Mouse (Mus musculus): ENCODE measurements around the gene Tcf23. TPM values are rescaled to one million over a fixed set of nuclear protein-coding genes. Genes with fewer than 3 reads are reported as not detected.

The Tcf23 gene
- total and polyA plus RNA-seq, 3 experiments: not detected

DNA sequence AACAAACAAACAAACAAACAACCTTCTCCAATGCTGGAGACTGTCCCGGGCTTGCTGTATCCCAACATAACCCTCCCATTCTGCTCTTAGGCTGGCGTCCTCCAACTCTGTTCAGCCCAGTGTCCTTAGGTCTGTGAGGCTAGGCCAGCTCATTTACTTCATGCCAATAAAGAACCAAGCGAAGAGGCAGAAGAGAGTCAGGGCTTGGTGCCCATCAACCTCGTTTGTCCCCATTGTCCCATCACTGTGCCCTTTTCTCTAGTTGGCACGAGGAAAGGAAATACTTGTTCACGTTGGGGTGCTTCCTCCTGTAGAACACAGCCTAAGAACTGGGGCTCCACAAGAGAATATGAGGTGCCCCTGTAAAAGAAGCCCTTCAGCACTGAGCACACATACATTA lies 16.8 kb upstream of the Tcf23 start:
- H3K4me1 ChIP-seq (ENCODE audit: control insufficient read depth in 1 of 2, insufficient read depth in 2 of 2): peaks cover 2 to 24% of the 10 kb centered on the region in 2 experiments; a peak in 3 of 4 replicates
- H3K4me3 ChIP-seq (replicated peaks in 1 of 3; ENCODE audit: low read depth in 2 of 3, low read length in 2 of 3, poor library complexity in 1 of 3): no peak overlapping the region
- TF ChIP-seq UBTF (IDR thresholded peaks at IDR 0.05; ENCODE audit: low read depth, low read length) (no peak), MYC (IDR thresholded peaks at IDR 0.05; ENCODE audit: low read depth, low read length) (no peak), JUND (conservative IDR thresholded peaks at IDR 0.05; ENCODE audit: low read depth, low read length) (no peak), NRF1 (IDR thresholded peaks at IDR 0.05; ENCODE audit: low read depth, low read length) (no peak)
- H3K79me2 ChIP-seq (replicated peaks; ENCODE audit: control insufficient read depth, extremely low read depth, insufficient read depth, poor library complexity, severe bottlenecking): no peaks in the 10 kb centered on the region
- dilution Hi-C loops (cut with MboI; ENCODE audit: extremely low pct_ligation_motif_present, extremely low pct_unique_long_range_greater_than_20kb, low sequenced_read_pairs): no loop called here
- no peak for DNase-seq (ENCODE audit: extremely low read depth)
- in situ Hi-C loops (cut with MboI; ENCODE audit: low pct_ligation_motif_present, low pct_unique_long_range_greater_than_20kb, low sequenced_read_pairs): no loop called here
- H3K27me3 ChIP-seq (replicated peaks): peaks cover 10% of the 10 kb centered on the region
- no peak overlapping the region for H3K4me2 ChIP-seq (ENCODE audit: insufficient read depth, low read depth, poor library complexity, severe bottlenecking)
- no peak overlapping the region for H3K27ac ChIP-seq (ENCODE audit: insufficient read depth, low read depth)
- peaks cover 38 to 47% of the 10 kb centered on the region in 2 experiments for H3K36me3 ChIP-seq (replicated peaks in 1 of 2; ENCODE audit: control insufficient read depth in 1 of 2, insufficient read depth in 1 of 2, low read length in 1 of 2)
- H3K9me3 ChIP-seq (replicated peaks; ENCODE audit: low read length): no peaks in the 10 kb centered on the region
- no peak overlapping the region for H3K9ac ChIP-seq (ENCODE audit: insufficient read depth, low read depth)

DNA sequence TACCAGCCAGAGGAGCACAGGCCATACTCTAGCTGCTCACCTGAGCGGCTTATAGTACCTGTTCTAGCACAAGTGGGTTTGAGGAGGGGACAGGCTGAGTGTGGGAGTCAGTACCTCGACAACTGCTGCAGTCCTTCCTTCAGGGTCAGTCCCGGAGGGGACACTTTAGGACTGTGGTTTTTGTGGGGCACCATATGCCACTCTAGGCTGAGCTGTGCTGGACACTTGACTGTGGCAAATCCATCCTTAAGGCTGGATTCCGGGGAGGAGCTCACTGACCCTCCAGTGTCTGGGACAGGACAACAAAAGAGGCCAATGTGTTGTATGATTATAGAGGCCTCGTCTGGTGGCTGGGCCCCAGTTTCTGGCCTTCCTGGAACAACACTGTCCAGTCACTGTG lies 15.9 kb upstream of the Tcf23 start:
- H3K79me2 ChIP-seq (replicated peaks; ENCODE audit: control insufficient read depth, extremely low read depth, insufficient read depth, poor library complexity, severe bottlenecking): no peaks in the 10 kb centered on the region
- H3K4me3 ChIP-seq (replicated peaks in 1 of 3; ENCODE audit: low read depth in 2 of 3, low read length in 2 of 3, poor library complexity in 1 of 3): no peak overlapping the region
- TF ChIP-seq MAX (IDR thresholded peaks at IDR 0.05; ENCODE audit: low read length) (no peak), POLR2AphosphoS2 (IDR thresholded peaks at IDR 0.05; ENCODE audit: low read depth, low read length) (no peak), MAZ (IDR thresholded peaks at IDR 0.05; ENCODE audit: low read depth, low read length) (no peak), MXI1 (IDR thresholded peaks at IDR 0.05; ENCODE audit: low read depth, low read length) (no peak), SMC3 (IDR thresholded peaks at IDR 0.05; ENCODE audit: low read depth, low read length) (no peak), CTCF (conservative IDR thresholded peaks at IDR 0.05 in 1 of 2, IDR thresholded peaks at IDR 0.05 in 1 of 2; ENCODE audit: low read depth in 2 of 2, low read length in 2 of 2) (no peak), EP300 (IDR thresholded peaks at IDR 0.05; ENCODE audit: low read length) (no peak), CHD2 (IDR thresholded peaks at IDR 0.05; ENCODE audit: low read length) (no peak), E2F4 (IDR thresholded peaks at IDR 0.05; ENCODE audit: insufficient replicate concordance, low read depth, low read length) (no peak), ETS1 (conservative IDR thresholded peaks at IDR 0.05; ENCODE audit: low read depth, low read length) (no peak), GABPA (IDR thresholded peaks at IDR 0.05; ENCODE audit: insufficient replicate concordance, low read depth, low read length) (no peak), MEF2A (IDR thresholded peaks at IDR 0.05; ENCODE audit: borderline replicate concordance, low read depth, low read length) (no peak), ELF1 (IDR thresholded peaks at IDR 0.05; ENCODE audit: low read depth, low read length) (no peak), HCFC1 (IDR thresholded peaks at IDR 0.05; ENCODE audit: low read depth, low read length) (no peak), NRF1 (IDR thresholded peaks at IDR 0.05; ENCODE audit: low read depth, low read length) (no peak), ZMIZ1 (IDR thresholded peaks at IDR 0.05; ENCODE audit: low read depth, low read length) (no peak)
- no peak for DNase-seq (ENCODE audit: extremely low read depth)
- H3K4me1 ChIP-seq (ENCODE audit: control insufficient read depth in 1 of 2, insufficient read depth in 2 of 2): peaks cover 3 to 27% of the 10 kb centered on the region in 2 experiments
- H3K4me2 ChIP-seq (ENCODE audit: insufficient read depth, low read depth, poor library complexity, severe bottlenecking): no peak overlapping the region
- H3K27ac ChIP-seq (ENCODE audit: insufficient read depth, low read depth): no peak overlapping the region
- H3K9me3 ChIP-seq (replicated peaks; ENCODE audit: low read length): peaks cover under 1% of the 10 kb centered on the region
- dilution Hi-C loops (cut with MboI; ENCODE audit: extremely low pct_ligation_motif_present, extremely low pct_unique_long_range_greater_than_20kb, low sequenced_read_pairs): no loop called here
- peaks cover 43 to 50% of the 10 kb centered on the region in 2 experiments for H3K36me3 ChIP-seq (replicated peaks in 1 of 2; ENCODE audit: control insufficient read depth in 1 of 2, insufficient read depth in 1 of 2, low read length in 1 of 2)
- no peak overlapping the region for H3K9ac ChIP-seq (ENCODE audit: insufficient read depth, low read depth)
- H3K27me3 ChIP-seq (replicated peaks): peaks cover 10% of the 10 kb centered on the region
- in situ Hi-C loops (cut with MboI; ENCODE audit: low pct_ligation_motif_present, low pct_unique_long_range_greater_than_20kb, low sequenced_read_pairs): no loop called here
